25 mouse cellular contexts compared by ENCODE assay signal in the genomic region with DNA sequence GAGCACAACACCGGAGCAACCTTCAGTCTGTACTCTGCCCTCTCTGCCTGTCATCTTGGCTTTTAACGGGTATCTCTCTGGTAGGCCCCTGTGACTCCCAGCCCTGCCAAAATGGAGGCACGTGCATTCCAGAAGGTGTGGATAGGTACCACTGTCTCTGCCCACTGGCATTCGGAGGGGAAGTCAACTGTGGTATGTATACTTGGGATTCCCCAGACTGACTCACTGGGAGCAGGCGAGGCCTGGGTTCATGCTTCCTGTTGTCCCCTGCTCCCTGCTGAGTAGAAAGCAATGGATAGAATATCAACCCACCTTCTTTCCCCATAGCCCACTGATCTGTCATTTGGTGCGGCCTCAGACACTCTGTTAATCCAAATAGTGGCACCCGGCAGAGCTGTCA. TPM values are rescaled to one million over a fixed set of nuclear protein-coding genes. Genes with fewer than 3 reads are reported as not detected.
DNase-seq lines count a peak whose midpoint lies in the region; ATAC-seq and TF ChIP-seq lines count a peak whose summit lies in the region.
"Had no signal": no experiment of that assay in that cellular context is flagged by ENCODE, and none has a peak within 500 bp of the region (broad histone marks: within the 10 kb centered on the region; RNA-seq: fewer than 3 reads in every experiment).

No protein-coding gene starts in this region.

- in situ Hi-C loops in Patski (cut with MboI; ENCODE audit: low pct_unique_long_range_greater_than_20kb) = loop anchor here (5.0 to 10.0 kb wide), 2 partner anchors 93 to 481 kb away; no protein-coding TSS in a partner anchor

- POLR2A ChIA-PET in Patski (lab: Charles Lee) = no interaction called here

- H3K4me1 ChIP-seq in kidney, adult 2 months (ENCODE audit: control insufficient read depth, insufficient read depth, low read length) = peaks cover 8% of the 10 kb centered on the region
- H3K4me1 ChIP-seq in kidney, embryonic 15.5 days = peaks cover 19% of the 10 kb centered on the region
- H3K4me1 ChIP-seq in limb, embryonic 10.5 days = peaks cover 17% of the 10 kb centered on the region

- CTCF ChIA-PET in Patski (lab: Charles Lee) = interaction anchor here (1.7 to 6.1 kb wide), 2 partner anchors 9 to 97 kb away, joined by 4 to 59 read pairs; no protein-coding TSS in a partner anchor

- H3K27me3 ChIP-seq in kidney, adult 2 months (replicated peaks; ENCODE audit: control insufficient read depth, insufficient read depth, low read length) = no peaks in the 10 kb centered on the region
- H3K27me3 ChIP-seq in kidney, embryonic 15.5 days = no peaks in the 10 kb centered on the region
- H3K27me3 ChIP-seq in Patski = no peaks in the 10 kb centered on the region
- H3K27me3 ChIP-seq in limb, embryonic 10.5 days (ENCODE audit: low read depth, poor library complexity, severe bottlenecking) = peaks cover 46% of the 10 kb centered on the region; the same call in 1 of the 2 replicates
- H3K27me3 ChIP-seq: CH12.LX had no signal

- no peak overlapping the region for H3K4me3 ChIP-seq in kidney, adult 2 months (ENCODE audit: insufficient read depth, low read depth, low read length)
- no peak overlapping the region for H3K4me3 ChIP-seq in kidney, embryonic 15.5 days (replicated peaks)
- H3K4me3 ChIP-seq in limb, embryonic 10.5 days = no peak overlapping the region

- TF ChIP-seq CTCF in kidney, adult 2 months (conservative IDR thresholded peaks at IDR 0.05; ENCODE audit: insufficient read depth, insufficient read length, low read depth, low read length) = no peak
- no peak for TF ChIP-seq CTCF in Patski (IDR thresholded peaks at IDR 0.05)

- H3K9me3 ChIP-seq in kidney, embryonic 15.5 days (replicated peaks) = no peaks in the 10 kb centered on the region
- no peaks in the 10 kb centered on the region for H3K9me3 ChIP-seq in limb, embryonic 10.5 days (replicated peaks)
- H3K9me3 ChIP-seq: G1E had no signal

- H3K4me2 ChIP-seq in kidney, embryonic 15.5 days = no peak overlapping the region

- intact Hi-C loops in gastrocnemius, postnatal 36 days (cut with DNase I) = loop anchor here (5.0 kb wide), 2 partner anchors 98 to 483 kb away; no protein-coding TSS in a partner anchor

- peak; percentile 26 for DNase-seq in kidney, adult 2 months
- DNase-seq in 3T3-L1 (ENCODE audit: low read depth, low spot score) (peak; percentile 71), Patski (ENCODE audit: low read depth, low spot score) (no peak)
- DNase-seq in limb, embryonic 10.5 days (ENCODE audit: low spot score) = no peak
- no peak for DNase-seq in spleen, postnatal 36 days (ENCODE audit: low spot score in 2 of 2)
- no peak for DNase-seq in gastrocnemius, postnatal 36 days
- DNase-seq: adrenal gland, adult 2 months; adrenal gland, adult 8-10 months; adrenal gland, postnatal 10 days; adrenal gland, postnatal 14 days; adrenal gland, postnatal 25 days; adrenal gland, postnatal 36 days; B cell, adult 2 months; cerebellum, adult 11 months; cerebellum, adult 11-12 months; cerebellum, adult 18-20 months; cerebellum, adult 2 months; cerebellum, adult 8-10 months had no signal

- H3K36me3 ChIP-seq in kidney, adult 2 months (ENCODE audit: control insufficient read depth, insufficient read depth, low read length) = no peaks in the 10 kb centered on the region
- no peaks in the 10 kb centered on the region for H3K36me3 ChIP-seq in kidney, embryonic 15.5 days
- H3K36me3 ChIP-seq in limb, embryonic 10.5 days = no peaks in the 10 kb centered on the region
- H3K36me3 ChIP-seq: G1E had no signal

- no peak overlapping the region for H3K9ac ChIP-seq in kidney, embryonic 15.5 days

- no peak for TF ChIP-seq POLR2A in kidney, adult 2 months (IDR thresholded peaks at IDR 0.05; ENCODE audit: low read depth, low read length)

- no peak for ATAC-seq in kidney, embryonic 15.5 days (replicated peaks; ENCODE audit: low FRiP score)
- peak; percentile 65 for ATAC-seq in Patski
- no peak for ATAC-seq in activated CD4-positive, CD25-positive, alpha-beta regulatory T cell, adult 4 months
- ATAC-seq: CD4-positive, CD25-positive, alpha-beta regulatory T cell, adult 4 months had no signal

- no peak overlapping the region for H3K27ac ChIP-seq in kidney, adult 2 months (ENCODE audit: insufficient read depth, low read depth, low read length)
- H3K27ac ChIP-seq in kidney, embryonic 15.5 days = no peak overlapping the region
- H3K27ac ChIP-seq in limb, embryonic 10.5 days = peak overlapping the region; percentile 31; the same call in 1 of the 2 replicates

- 72% methylated on average over 7 of the region's 7 CpGs for WGBS in kidney, adult 2 months
- WGBS in kidney, embryonic 15.5 days = 85% methylated on average over 7 of the region's 7 CpGs
- WGBS in limb, embryonic 10.5 days = 88% methylated on average over 7 of the region's 7 CpGs

RNA-seq across cellular contexts. Expression of a gene that starts 31.3 kb away (rescaled TPM):
- 11.2 and 16.1 TPM in 2 replicates for polyA plus RNA-seq in kidney, adult 2 months (2012; rRNA removed)
- polyA plus RNA-seq in kidney, embryonic 15.5 days (2015; fragmentation: Nextera tagmentation; extraction: Ambion mirVana) = 18.1 and 18.8 TPM in 2 replicates
- polyA plus RNA-seq in Patski (2021) = 1.8 TPM
- polyA plus RNA-seq in limb, embryonic 10.5 days (2016; fragmentation: Nextera tagmentation; extraction: Ambion mirVana) = 3.7 and 4.9 TPM in 2 replicates
- polyA plus RNA-seq in activated CD4-positive, CD25-positive, alpha-beta regulatory T cell, adult 4 months (2017; shearing (Covaris generic)) = not detected
- not detected for total RNA-seq in gastrocnemius, postnatal 36 days (2021)
- total RNA-seq: adrenal gland, adult 18-20 months; adrenal gland, adult 2 months; adrenal gland, adult 8-10 months; adrenal gland, postnatal 10 days; adrenal gland, postnatal 14 days; adrenal gland, postnatal 25 days; adrenal gland, postnatal 36 days; CH12.LX; G1E; MEL had no signal
- polyA plus RNA-seq: adrenal gland, adult 2 months; CD4-positive, CD25-positive, alpha-beta regulatory T cell, adult 4 months; G1E had no signal

Comparison
In these comparisons a context has a peak if more than half of its experiments do, and no peak if none do; other contexts are left out.
1. DNase-seq: peak in kidney, adult 2 months (single experiment) and 3T3-L1 (single experiment); none in Patski (single experiment), limb, embryonic 10.5 days (single experiment), spleen, postnatal 36 days (0 of 2) and gastrocnemius, postnatal 36 days (0 of 2).